Mouse (Mus musculus): Measurements from ENCODE around the gene Izumo1. TPM values are rescaled to one million over a fixed set of nuclear protein-coding genes. Genes with fewer than 3 reads are reported as not detected.
A peak's percentile ranks its signal among the peaks of the same experiment; 100 is the strongest.

Gene Izumo1
- total RNA-seq (2021), result not detected

- no peak for DNase-seq (ENCODE audit: low spot score in 2 of 2)
- intact Hi-C loops (cut with DNase I), result no loop called here
Observed at GRCm38 (mm10) chr7:45621443-45621842, at the start of gene Izumo1. Gene Izumo1, plus strand, starts transcription at chr7:45621811.

DNA sequence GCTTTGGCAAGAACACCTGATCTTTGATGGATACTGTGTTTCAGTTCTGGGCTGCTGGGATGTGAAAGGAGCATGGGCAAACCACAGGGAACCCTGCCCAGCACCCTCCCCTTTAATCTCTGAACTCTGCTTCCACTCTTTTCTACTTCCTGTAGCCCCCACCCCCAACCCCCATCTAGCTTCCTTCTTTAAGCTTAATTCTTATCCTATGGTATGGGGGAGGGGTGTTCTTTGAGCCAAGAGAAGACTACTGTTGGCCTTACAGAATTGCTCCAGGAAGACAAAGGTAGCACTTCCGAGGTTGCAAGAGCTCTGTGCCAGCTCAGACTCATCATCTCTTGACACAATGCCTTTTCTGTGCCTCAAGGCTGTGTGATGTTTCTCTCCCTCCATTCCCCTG is 49.6 kb upstream of the Izumo1 start:
- intact Hi-C loops (cut with DNase I), result no loop called here
- no peak for DNase-seq (ENCODE audit: low spot score in 2 of 2)

DNA sequence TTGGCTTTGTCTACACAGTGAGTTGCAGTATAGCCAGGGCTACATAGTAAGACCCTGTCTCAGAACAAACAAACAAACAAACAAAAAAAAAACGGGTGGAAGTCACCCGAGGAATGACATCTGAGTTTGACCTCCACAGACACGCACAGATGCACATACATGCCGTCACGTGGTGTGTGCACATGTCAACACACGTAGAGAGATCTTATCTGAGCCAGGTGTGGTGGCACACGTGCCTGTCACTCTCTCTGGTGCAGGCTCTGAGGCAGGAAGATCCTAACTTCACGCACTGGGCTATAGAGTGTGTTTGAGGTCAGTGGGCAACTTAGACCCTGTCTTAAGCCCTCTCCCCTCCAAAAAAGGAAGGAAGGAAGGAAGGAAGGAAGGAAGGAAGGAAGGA is 47.7 kb upstream of the Izumo1 start:
- DNase-seq (ENCODE audit: low spot score in 2 of 2), result no peak
- intact Hi-C loops (cut with DNase I), result no loop called here

GRCm38 (mm10) chr7:45574472-45575379 is 46.9 kb upstream of the Izumo1 start:
- intact Hi-C loops (cut with DNase I), result no loop called here
- no peak for DNase-seq (ENCODE audit: low spot score in 2 of 2)

DNA sequence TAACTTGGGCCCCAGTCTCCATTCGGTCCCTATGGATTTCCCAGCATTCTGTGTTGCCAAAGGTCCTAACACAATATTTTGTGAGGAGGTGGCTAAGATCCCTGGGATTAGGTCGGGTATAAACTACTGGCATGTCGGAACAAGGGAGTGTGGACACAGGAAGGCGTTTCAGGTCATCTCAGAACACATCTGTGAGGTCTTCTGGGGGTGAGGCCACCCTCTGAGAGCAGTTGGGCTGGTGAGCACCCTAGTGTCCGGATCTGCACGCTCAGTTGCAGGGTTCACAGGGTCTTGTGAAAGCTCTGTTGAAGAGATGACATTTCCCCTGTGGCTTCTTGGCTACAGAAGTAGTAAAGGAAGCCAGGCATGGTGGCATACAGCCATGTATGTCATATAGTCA is 35.7 kb upstream of the Izumo1 start:
- intact Hi-C loops (cut with DNase I), result no loop called here
- DNase-seq (ENCODE audit: low spot score in 2 of 2), result no peak

GRCm38 (mm10) chr7:45587631-45588592 is 33.7 kb upstream of the Izumo1 start:
- intact Hi-C loops (cut with DNase I), result no loop called here
- no peak for DNase-seq (ENCODE audit: low spot score in 2 of 2)

DNA sequence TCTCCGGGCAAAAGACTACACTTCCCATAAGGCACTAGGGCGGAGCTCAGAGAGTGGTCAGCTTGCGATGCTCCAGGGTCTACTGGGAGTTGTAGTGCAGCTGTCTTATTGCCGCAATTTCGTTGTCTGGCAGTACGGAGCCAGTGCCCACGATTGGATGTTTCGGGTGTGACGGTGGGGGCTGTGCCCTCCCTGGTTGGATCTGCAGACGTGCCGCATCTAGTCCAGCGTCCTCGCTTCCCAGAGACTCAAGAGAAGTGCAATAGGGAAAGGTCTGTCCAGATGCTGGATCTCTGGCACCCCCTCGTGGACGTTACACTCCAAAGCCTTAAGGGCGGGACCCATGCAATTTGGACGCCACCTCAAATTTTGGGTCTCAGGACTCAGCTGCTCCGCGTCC is 32.4 kb upstream of the Izumo1 start:
- peak; percentile 95 to 97 for DNase-seq (ENCODE audit: low spot score in 2 of 2)
- intact Hi-C loops (cut with DNase I), result no loop called here

GRCm38 (mm10) chr7:45589898-45590297 is 31.7 kb upstream of the Izumo1 start:
- intact Hi-C loops (cut with DNase I), result loop anchor here (2.0 kb wide), 1 partner anchor 35 kb away; the partner anchor contains the start of gene Hsd17b14
- no peak for DNase-seq (ENCODE audit: low spot score in 2 of 2)

DNA sequence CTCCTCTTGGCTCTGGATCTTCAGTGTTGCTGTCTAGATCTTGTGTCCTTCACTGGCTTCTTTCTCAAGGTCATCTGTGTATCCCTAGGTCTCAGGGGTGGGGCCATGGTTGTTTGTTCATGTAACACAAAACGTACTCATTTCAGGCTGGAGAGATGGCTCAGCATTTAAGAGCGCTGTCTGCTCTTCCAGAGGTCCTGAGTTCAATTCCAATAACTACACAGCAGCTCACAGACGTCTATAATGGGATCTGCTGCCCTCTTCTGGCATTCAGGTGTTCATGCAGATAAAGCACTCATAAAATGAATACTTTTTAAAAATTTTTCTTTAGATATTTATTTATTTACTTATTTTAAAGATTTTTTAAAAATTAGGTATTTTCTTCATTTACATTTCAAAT is 30.7 kb upstream of the Izumo1 start:
- intact Hi-C loops (cut with DNase I), result loop anchor here (2.0 kb wide), 1 partner anchor 36 kb away; the partner anchor contains the start of gene Hsd17b14
- no peak for DNase-seq (ENCODE audit: low spot score in 2 of 2)

- DNase-seq (ENCODE audit: low spot score in 2 of 2), result no peak
- intact Hi-C loops (cut with DNase I), result loop anchor here (2.0 kb wide), 1 partner anchor 37 kb away; the partner anchor contains the start of gene Hsd17b14
Observed at GRCm38 (mm10) chr7:45591880-45592279, 29.7 kb upstream of the Izumo1 start.

- peak; percentile 56 to 64 for DNase-seq (ENCODE audit: low spot score in 2 of 2)
- intact Hi-C loops (cut with DNase I), result no loop called here
Observed at GRCm38 (mm10) chr7:45593118-45593815, 28.3 kb upstream of the Izumo1 start.

DNA sequence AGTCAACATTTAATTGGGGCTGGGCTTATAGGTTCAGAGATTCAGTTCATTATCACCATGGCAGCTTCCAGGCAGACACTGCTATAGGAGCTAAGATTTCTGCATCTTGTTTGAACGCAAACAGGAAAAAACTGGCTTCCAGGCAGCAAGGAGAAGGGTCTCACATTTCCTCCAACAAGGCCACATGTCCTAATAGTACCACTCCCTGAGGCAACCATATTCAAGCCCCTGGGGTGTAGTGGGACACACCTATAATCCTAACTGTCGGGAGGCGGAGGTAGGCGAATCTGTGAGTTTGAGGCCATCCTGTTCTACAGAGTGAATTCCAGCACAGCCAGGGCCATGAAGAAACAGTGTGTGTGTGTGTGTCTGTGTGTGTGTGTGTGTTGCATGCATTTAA is 26.4 kb upstream of the Izumo1 start:
- DNase-seq (ENCODE audit: low spot score in 2 of 2), result no peak
- intact Hi-C loops (cut with DNase I), result loop anchor here (5.0 kb wide), 1 partner anchor 87 kb away; the partner anchor contains the start of gene Ntn5

GRCm38 (mm10) chr7:45596107-45596506 is 25.5 kb upstream of the Izumo1 start:
- intact Hi-C loops (cut with DNase I), result loop anchor here (2.0 to 5.0 kb wide), 2 partner anchors 15 to 86 kb away; partner anchors contain the start of gene Ntn5

GRCm38 (mm10) chr7:45597013-45597412 is 24.6 kb upstream of the Izumo1 start:
- intact Hi-C loops (cut with DNase I), result loop anchor here (2.0 to 5.0 kb wide), 2 partner anchors 14 to 85 kb away; partner anchors contain the start of gene Ntn5

More at GRCm38 (mm10) chr7:45596107-45596506, 25.5 kb upstream of the Izumo1 start:
- DNase-seq (ENCODE audit: low spot score in 2 of 2), result no peak

GRCm38 (mm10) chr7:45597527-45597926 is 24.1 kb upstream of the Izumo1 start:
- no peak for DNase-seq (ENCODE audit: low spot score in 2 of 2)
- intact Hi-C loops (cut with DNase I), result loop anchor here (2.0 to 5.0 kb wide), 2 partner anchors 13 to 85 kb away; partner anchors contain the start of gene Ntn5

More at GRCm38 (mm10) chr7:45597013-45597412, 24.6 kb upstream of the Izumo1 start:
- DNase-seq (ENCODE audit: low spot score in 2 of 2), result no peak

DNA sequence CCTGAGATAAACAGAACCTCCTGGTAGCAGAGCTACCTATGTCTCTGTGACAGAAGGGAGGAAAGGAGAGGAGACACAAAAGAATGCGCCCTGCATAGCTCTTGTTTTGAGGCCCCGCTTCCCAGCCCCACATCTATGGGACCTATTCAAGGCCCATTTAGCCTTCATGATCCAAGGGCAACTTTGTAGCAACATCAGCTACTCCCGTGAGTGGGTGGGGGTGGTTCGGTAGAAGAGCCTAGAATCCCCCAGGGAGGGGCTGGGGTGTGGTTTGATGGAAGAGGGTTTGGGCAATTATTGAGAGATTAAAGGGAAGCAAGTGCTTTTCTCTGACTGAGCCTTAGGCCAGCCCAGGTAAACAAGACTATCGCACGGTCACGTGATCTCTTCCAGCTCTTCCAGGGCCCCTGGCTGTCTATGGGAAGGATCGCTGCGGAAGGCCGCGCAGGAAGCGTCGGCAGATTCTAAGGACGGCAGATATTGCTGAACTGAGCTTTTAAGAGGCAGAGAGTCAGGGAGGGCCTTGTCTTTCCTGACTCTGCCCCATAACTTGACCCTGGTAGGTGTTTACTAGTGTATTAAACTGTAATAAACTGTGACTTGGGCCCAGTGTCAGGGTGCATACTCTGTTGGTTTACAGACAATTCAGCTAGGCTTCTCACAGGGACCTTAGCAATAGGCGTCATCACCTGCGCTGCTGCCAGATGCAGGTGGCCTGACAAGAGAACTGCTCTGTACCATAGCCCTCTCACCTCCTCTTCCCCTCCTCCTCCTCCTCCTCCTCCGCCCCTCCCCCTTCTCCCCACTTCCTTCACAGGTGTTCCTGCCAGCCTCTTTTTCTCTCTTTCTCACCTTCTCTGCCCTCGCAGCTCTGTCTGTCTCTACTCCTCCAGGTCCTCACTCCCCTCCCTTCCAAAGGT is 22.4 kb upstream of the Izumo1 start:
- intact Hi-C loops (cut with DNase I), result loop anchor here (5.0 kb wide), 1 partner anchor 83 kb away; the partner anchor contains the start of gene Ntn5
- DNase-seq (ENCODE audit: low spot score in 2 of 2), result no peak

DNA sequence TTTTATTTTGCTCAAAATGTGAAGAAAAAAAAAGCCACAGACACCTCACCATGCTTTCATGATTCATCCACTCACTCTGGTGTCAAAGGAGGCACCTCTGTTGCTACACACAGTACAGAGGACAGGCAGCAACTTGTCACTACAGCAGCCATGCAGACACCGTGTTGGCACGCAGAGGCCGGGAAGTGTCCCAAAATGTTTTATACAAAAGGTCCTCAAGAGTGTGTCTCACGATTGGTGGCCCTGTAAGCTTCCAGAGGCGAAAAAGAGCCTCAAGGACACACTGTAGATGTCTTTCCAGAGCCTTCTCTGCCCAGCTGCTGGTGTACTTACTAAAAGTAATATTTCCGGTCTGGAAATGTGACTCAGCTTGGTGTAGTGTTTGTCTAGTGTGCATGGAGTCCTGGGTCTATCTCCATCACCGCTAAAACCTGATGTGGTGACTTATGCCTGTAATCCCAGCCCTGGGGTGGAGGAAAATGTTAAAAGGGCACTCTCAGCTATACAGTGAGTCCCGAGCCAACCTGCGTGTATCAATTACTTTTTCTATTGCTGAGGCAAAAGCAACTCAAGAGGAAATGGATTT is 15.8 kb upstream of the Izumo1 start:
- intact Hi-C loops (cut with DNase I), result loop anchor here (5.0 kb wide), 1 partner anchor 67 kb away; no protein-coding TSS in a partner anchor
- DNase-seq (ENCODE audit: low spot score in 2 of 2), result no peak

All from left cerebral cortex, postnatal 36 days (tissue).